Mouse (Mus musculus) hindbrain, embryonic 12.5 days (tissue): ENCODE measurements around the gene Borcs5. TPM values are rescaled to one million over a fixed set of nuclear protein-coding genes. Genes with fewer than 3 reads are reported as not detected.

Source experiments
- ATAC-seq: fragments of 200-750 bp; cut with Nextera tagmentation; 2 replicates; pipeline ENCODE4 v1.8.0; 2017; ENCODE audit warnings: moderate TSS enrichment; ENCODE audit not compliant: low FRiP score
- H3K27ac ChIP-seq: fragments of 300-500 bp; sonication (generic); 2 replicates; pipeline ENCODE4 v1.5.1; 2016; ENCODE audit warnings: mild to moderate bottlenecking
- H3K27me3 ChIP-seq: fragments of 300-500 bp; sonication (generic); 2 replicates; pipeline ENCODE4 v1.6.1; 2016; ENCODE audit warnings: mild to moderate bottlenecking
- H3K36me3 ChIP-seq: fragments of 300-500 bp; sonication (generic); 2 replicates; pipeline ENCODE4 v1.6.1; 2016; ENCODE audit warnings: mild to moderate bottlenecking
- H3K4me1 ChIP-seq: fragments of 300-500 bp; sonication (generic); 2 replicates; pipeline ENCODE4 v1.6.1; 2016
- H3K4me2 ChIP-seq: fragments of 300-500 bp; sonication (generic); replicated peaks from 2 replicates; pipeline ENCODE4 v1.6.1; 2016; ENCODE audit warnings: mild to moderate bottlenecking
- H3K4me3 ChIP-seq: fragments of 300-500 bp; sonication (generic); 2 replicates; pipeline ENCODE4 v1.5.1; 2016; ENCODE audit warnings: mild to moderate bottlenecking
- H3K9ac ChIP-seq: fragments of 300-500 bp; sonication (generic); 2 replicates; pipeline ENCODE4 v1.6.1; 2016; ENCODE audit warnings: mild to moderate bottlenecking, moderate library complexity
- H3K9me3 ChIP-seq: fragments of 300-500 bp; sonication (generic); replicated peaks from 2 replicates; pipeline ENCODE4 v1.6.1; 2016; ENCODE audit warnings: mild to moderate bottlenecking
- WGBS: fragments of 180-500 bp; shearing (Covaris S2); methylation state at CpG from one replicate; pipeline ENCODE4 v1.1.7; 2016; 5-methylcytosine and 5-hydroxymethylcytosine counted together
- polyA plus RNA-seq: library from polyadenylated mRNA; unstranded; fragments of >200 nt; fragmentation: Nextera tagmentation; extraction: Ambion mirVana; gene quantifications from 2 replicates; pipeline ENCODE4 v1.2.1, GENCODE M21; 2016

The Borcs5 gene
- polyA plus RNA-seq, 1 experiment from 2014 or later: 37.8 TPM

DNA sequence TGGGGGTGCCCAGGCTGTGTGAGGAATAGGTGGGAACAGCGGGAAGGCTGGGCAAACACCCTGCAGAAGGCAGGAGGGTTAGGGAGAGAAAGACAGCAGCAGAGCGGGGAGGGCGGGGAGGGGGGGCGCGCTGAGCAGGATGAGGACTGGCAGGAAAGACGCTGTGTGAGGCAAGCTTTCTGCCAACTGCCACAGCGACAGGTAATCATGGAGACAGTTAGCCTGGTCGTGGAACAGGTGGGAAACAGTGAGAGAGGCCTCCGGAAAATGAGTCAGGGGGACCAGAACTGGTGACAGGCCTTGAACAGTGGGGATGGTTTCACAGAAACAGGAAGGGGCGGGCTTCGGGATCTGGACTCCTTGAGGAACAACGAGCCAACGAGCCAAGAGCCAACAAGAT, 27.4 kb upstream of the Borcs5 start:
- Histone ChIP-seq H3K9me3 (no peaks in the 10 kb centered on the region), H3K4me3 (no peak overlapping the region), H3K4me1 (no peaks in the 10 kb centered on the region), H3K36me3 (no peaks in the 10 kb centered on the region), H3K9ac (no peak overlapping the region), H3K27ac (no peak overlapping the region), H3K27me3 (no peaks in the 10 kb centered on the region), H3K4me2 (no peak overlapping the region)
- no peak for ATAC-seq
- WGBS: 78% methylated on average over 13 of the region's 13 CpGs

DNA sequence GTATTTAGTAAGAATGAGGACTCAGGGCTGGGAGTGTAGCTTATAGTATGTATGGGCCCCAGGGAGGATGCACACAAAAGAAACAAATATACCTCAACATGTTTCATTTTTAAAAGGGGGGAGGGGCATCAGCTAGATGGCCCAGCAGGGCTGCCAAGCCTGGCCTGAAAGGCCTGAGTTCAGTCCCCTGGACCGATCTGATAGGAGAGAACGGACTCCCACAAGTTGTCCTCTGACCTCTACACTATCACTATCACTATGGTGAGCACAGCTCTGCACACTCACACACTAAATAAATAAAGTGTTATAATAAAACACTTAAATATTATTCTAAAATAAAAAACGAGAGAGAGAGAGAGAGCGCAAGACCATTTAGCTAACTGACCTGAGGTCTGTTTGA, 25.0 kb upstream of the Borcs5 start:
- H3K9me3 ChIP-seq: no peaks in the 10 kb centered on the region
- 0 out of 2 replicates have a peak, but pooled peaks have one; percentile 38 for ATAC-seq
- 84% methylated on average over 4 of the region's 4 CpGs for WGBS
- no peaks in the 10 kb centered on the region for H3K36me3 ChIP-seq
- H3K4me2 ChIP-seq: no peak overlapping the region
- H3K4me1 ChIP-seq: no peaks in the 10 kb centered on the region
- no peak overlapping the region for H3K4me3 ChIP-seq
- H3K27me3 ChIP-seq: no peaks in the 10 kb centered on the region
- H3K9ac ChIP-seq: no peak overlapping the region
- no peak overlapping the region for H3K27ac ChIP-seq

DNA sequence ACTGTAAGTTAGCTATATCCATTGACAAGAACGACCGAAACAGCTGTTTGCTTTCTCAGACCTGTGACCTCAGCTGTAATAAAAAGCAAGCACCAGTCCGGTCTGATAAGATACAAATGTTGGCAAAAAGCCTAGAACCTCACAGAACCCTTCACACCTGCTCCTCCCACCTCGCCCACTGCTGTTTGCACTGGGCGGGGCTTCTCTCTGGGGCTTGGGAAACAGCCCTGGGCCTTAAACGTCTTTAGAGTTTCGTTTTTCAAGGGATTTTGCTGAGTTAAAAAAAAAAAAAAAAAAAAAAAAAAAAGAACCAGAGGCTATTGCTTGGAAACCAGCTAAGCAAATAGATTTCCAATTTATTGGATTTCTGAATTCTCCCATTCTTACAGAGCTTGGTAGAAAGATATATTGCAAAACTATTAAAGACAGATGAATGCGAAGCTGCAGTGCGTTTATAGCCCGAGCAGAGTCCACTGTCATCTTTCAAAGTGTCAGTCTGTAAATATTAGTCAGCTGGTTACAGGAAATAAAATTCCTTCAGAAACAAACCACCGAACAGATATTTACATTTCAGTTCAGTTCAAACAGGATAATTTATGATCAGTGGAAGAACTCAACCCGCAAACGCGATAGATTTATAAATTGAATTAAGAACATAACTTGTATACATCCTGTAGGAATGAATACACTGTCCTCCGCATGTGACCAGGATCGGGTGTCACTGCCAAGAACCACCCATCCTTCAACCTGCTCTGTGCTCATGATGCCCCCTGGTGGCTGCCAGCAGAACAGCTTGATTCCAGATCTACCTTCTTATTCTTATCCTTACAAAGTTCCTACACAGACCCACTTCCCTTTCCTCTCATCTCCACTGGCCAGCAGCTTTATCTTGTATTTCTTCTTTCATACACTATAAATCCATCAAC, 24.3 kb upstream of the Borcs5 start:
- H3K4me3 ChIP-seq: no peak overlapping the region
- WGBS: 24% methylated on average over 16 of the region's 16 CpGs
- no peaks in the 10 kb centered on the region for H3K36me3 ChIP-seq
- no peak overlapping the region for H3K9ac ChIP-seq
- no peaks in the 10 kb centered on the region for H3K4me1 ChIP-seq
- no peaks in the 10 kb centered on the region for H3K27me3 ChIP-seq
- 0 out of 2 replicates have a peak overlapping the region, but pooled peaks have one; percentile 13 for H3K4me2 ChIP-seq
- no peaks in the 10 kb centered on the region for H3K9me3 ChIP-seq
- ATAC-seq: peak; percentile 61
- no peak overlapping the region for H3K27ac ChIP-seq

DNA sequence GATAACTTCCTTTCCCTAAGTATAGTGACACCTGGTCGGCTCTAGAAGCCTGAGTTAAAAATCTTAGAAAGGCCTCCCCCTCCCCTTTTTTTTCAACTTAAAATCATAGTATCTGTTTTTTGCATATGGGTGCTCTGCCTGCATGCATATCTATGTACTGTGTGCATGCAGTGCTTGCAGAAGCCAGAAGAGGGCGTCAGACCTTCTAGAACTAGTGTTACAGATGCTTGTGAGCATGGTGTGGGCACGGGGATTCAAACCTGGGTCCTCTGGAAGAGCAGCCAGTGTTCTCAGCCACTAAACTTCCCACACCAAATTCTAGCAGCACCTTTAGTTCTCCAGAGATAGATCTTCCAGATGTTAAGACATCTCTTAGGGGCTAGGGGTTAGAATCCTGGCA, 21.7 kb upstream of the Borcs5 start:
- Histone ChIP-seq H3K9me3 (no peaks in the 10 kb centered on the region), H3K4me1 (no peaks in the 10 kb centered on the region), H3K4me3 (no peak overlapping the region), H3K36me3 (no peaks in the 10 kb centered on the region), H3K27me3 (no peaks in the 10 kb centered on the region), H3K27ac (no peak overlapping the region), H3K9ac (no peak overlapping the region), H3K4me2 (no peak overlapping the region)
- ATAC-seq: no peak
- WGBS: 55% methylated on average over 3 of the region's 3 CpGs

DNA sequence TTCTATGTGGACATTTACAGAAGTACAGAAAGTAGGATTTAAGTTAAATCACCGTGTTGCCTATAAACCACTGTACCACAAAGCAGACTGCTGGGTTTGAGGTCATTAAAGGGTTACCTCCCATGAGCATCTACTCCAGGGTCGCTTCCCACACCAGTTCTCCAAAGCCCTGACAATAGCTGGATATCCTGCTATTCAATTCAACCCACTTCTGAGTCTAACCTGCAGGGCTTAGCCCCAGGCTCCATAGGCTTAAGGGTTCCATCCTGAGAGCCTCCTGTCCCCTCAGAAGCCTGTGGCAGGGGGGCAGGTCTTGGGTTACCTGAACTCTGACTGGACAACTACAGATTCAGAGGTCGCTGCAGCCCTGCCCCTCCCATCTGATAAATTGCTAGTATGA, 19.2 kb upstream of the Borcs5 start:
- WGBS: 72% methylated on average over 3 of the region's 3 CpGs
- H3K36me3 ChIP-seq: no peaks in the 10 kb centered on the region
- no peak overlapping the region for H3K4me2 ChIP-seq

DNA sequence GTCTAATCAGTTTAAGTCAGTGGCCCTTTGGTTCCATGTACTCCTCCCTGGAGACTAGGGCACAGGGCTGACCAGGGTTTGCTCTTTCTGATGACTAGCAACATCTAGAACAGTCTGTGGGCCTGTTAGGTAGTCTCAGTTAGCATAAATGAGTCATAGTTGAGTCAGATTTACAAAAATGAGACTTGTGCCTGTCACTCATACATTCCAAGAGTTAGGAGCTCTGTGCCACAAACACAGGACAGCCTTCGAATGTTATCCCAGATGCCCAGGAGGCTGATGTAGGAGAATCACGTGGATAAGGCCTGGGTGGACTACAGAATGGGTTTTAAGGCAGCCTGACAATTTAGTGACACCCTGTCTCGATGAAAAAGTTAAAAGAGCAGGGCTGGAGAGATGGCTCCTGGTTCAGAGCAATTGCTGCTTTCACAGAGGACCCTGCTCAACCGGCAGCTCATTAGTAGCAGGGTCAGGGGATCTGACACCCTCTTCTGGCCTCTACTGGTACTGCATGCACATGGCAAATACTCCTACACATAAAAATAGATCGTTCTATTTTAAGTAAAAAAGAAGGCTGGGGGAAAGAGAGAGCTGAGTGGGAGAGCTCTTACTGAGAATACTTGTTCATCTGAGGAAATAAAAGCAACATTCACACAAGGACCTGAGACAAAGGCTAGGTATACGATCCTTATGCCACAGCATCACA, 18.3 kb upstream of the Borcs5 start:
- no peaks in the 10 kb centered on the region for H3K36me3 ChIP-seq
- H3K27me3 ChIP-seq: no peaks in the 10 kb centered on the region
- H3K27ac ChIP-seq: no peak overlapping the region
- H3K4me3 ChIP-seq: no peak overlapping the region
- no peak overlapping the region for H3K4me2 ChIP-seq
- H3K4me1 ChIP-seq: no peaks in the 10 kb centered on the region
- no peak overlapping the region for H3K9ac ChIP-seq
- no peaks in the 10 kb centered on the region for H3K9me3 ChIP-seq
- ATAC-seq: no peak
- WGBS: 74% methylated on average over 6 of the region's 6 CpGs

More for the DNA sequence above, 19.2 kb upstream of the Borcs5 start:
- H3K9me3 ChIP-seq: no peaks in the 10 kb centered on the region
- no peak for ATAC-seq
- H3K27me3 ChIP-seq: no peaks in the 10 kb centered on the region
- H3K27ac ChIP-seq: no peak overlapping the region
- H3K9ac ChIP-seq: no peak overlapping the region
- no peak overlapping the region for H3K4me3 ChIP-seq
- no peaks in the 10 kb centered on the region for H3K4me1 ChIP-seq

DNA sequence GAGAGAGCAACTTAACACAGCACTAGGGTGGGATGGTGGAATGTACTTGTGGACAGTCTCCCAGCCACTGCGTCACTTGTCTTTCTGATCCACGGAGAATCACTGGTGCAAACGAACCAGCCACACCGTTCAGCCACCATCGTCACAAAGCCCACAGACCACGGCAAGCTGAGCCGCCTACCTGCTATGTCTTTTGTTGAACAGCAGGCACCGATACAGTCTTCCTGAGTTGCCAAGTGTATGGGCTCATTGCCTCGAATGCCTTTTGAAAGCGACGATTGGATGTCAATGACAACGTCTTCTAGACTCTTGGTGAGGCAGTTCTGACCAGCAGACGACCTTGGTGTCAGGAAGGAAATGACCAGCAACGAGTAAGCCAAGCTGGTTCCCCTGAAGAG, 17.8 kb upstream of the Borcs5 start:
- no peaks in the 10 kb centered on the region for H3K36me3 ChIP-seq
- no peak for ATAC-seq
- no peaks in the 10 kb centered on the region for H3K27me3 ChIP-seq
- no peak overlapping the region for H3K9ac ChIP-seq
- H3K4me1 ChIP-seq: no peaks in the 10 kb centered on the region
- no peaks in the 10 kb centered on the region for H3K9me3 ChIP-seq
- no peak overlapping the region for H3K4me3 ChIP-seq
- WGBS: 80% methylated on average over 14 of the region's 14 CpGs
- H3K27ac ChIP-seq: no peak overlapping the region
- no peak overlapping the region for H3K4me2 ChIP-seq

DNA sequence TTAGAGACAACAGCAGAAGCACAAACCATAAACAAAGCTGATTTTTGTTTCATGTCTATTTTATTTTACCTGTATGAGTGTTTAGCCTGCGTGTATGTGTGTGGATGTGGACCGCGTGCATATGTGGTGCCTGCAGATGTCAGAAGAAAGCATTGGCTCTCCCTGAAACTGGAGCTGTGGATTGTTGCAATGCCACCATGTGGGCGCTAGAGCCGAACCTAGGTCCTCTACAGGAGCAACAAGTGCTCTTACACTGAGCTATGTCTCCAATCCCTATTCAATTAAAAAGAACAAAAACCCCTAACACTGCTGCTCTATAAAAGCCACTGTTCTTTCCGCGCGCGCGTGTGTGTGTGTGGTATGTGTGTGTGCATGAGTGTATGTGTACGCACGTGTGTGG, 13.9 kb upstream of the Borcs5 start:
- Histone ChIP-seq H3K9ac (no peak overlapping the region), H3K36me3 (no peaks in the 10 kb centered on the region), H3K4me2 (no peak overlapping the region), H3K4me3 (no peak overlapping the region), H3K27me3 (0 out of 2 replicates have a peak, but pooled peaks cover 1% of the 10 kb centered on the region), H3K9me3 (no peaks in the 10 kb centered on the region), H3K4me1 (no peaks in the 10 kb centered on the region), H3K27ac (no peak overlapping the region)
- 58% methylated on average over 12 of the region's 12 CpGs for whole genome bisulfite sequencing
- no peak for ATAC-seq

DNA sequence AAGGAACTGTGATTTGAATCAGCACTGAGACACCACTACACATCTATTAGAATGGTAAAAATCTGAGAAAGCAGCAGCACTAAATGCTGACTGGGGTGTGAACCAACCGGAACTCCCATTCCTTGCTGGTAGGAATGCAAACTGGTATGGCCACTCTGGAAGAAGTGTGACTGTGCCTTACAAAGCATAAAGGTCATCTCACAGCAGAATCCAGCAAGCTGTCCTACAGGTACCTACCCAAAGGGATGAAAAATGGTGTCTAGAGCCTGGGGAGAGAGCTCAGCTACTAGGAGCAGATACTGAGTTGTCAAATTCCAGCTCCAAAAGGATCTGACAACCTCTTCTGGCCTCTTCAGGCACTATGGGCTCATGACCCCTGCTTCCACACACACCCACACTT, 12.7 kb upstream of the Borcs5 start:
- Histone ChIP-seq H3K27me3 (peaks cover 11% of the 10 kb centered on the region), H3K4me2 (no peak overlapping the region), H3K36me3 (no peaks in the 10 kb centered on the region), H3K9ac (no peak overlapping the region), H3K27ac (no peak overlapping the region), H3K4me1 (no peaks in the 10 kb centered on the region), H3K4me3 (no peak overlapping the region), H3K9me3 (no peaks in the 10 kb centered on the region)
- no peak for ATAC-seq
- WGBS: 88% methylated on average over 1 of the region's 1 CpGs

DNA sequence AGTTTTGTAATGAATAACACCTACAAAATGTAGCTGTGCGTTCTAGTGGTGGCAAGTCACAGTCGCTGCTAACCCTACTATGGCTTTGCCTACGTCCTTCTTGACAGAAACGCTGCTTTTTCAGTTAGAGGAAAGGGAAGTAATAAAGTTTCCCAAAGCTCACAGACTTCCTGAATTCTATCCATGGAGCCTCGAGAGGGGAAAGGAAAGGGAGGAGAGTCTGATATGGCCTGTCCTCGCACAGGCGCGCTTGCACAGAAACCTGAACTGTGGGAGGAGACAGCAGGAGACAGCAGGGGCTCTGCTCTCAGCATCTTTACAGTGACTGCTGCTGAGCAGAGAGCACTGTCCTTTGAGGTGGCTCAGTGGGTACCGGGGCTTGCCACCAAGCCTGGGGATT, 8.9 kb upstream of the Borcs5 start:
- Histone ChIP-seq H3K4me1 (peaks cover 10% of the 10 kb centered on the region), H3K4me3 (no peak overlapping the region), H3K27me3 (peaks cover 31% of the 10 kb centered on the region), H3K36me3 (no peaks in the 10 kb centered on the region), H3K9me3 (no peaks in the 10 kb centered on the region), H3K27ac (no peak overlapping the region), H3K4me2 (no peak overlapping the region), H3K9ac (no peak overlapping the region)
- WGBS: 64% methylated on average over 9 of the region's 9 CpGs
- no peak for ATAC-seq

DNA sequence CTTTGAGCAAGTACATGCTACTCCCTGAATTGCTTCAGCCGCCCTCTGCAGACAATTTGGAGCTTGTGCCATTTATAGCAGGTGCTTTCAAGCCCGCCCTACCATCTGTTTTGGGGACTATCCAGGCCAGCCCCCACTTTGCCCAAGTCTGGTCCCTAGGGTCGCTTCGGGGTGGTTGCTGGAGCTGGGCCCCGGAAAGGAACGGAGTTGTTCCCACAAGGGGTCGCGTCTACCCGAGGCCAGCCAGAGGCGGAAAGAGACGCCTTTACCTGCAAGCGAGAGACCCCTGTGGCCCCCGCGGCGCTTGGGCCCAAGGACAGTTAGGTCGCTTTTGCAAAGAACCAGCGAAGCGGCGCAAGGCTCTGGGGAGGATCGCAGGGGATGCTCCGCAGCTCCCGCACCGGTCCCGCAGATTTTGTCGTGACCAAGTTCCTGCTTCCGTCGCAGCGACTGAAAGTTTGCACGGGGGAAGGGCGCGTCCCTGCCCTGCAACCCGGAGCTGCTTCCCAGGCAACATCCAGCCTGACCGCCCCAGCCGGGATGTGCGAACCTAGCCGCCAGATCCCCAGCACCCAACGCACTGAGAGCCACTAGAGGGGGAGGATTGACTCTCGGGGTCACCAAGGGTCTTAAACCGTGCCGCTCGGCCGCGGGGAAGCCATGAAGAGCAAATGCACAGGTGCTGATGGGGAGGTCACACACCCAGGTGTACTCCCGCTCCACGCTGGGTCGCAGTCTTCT, 7.2 kb upstream of the Borcs5 start, which contains the start of gene Mansc1:
TSS of gene Mansc1 (minus strand) at position 542 of the 741 bp plus-strand sequence.
- no peak within 1 kb of the TSS for H3K27ac ChIP-seq
- peaks cover 10% of the 10 kb centered on the region for H3K4me1 ChIP-seq
- peak within 1 kb of the TSS; percentile 44 for H3K4me3 ChIP-seq
- peak; percentile 50 for ATAC-seq
- no peaks in the 10 kb centered on the region for H3K36me3 ChIP-seq
- H3K9me3 ChIP-seq: no peaks in the 10 kb centered on the region
- H3K9ac ChIP-seq: peak within 1 kb of the TSS; percentile 51
- H3K4me2 ChIP-seq: peak within 1 kb of the TSS; percentile 78
- 1% methylated on average over 46 of the region's 46 CpGs for WGBS
- H3K27me3 ChIP-seq: peaks cover 31% of the 10 kb centered on the region

DNA sequence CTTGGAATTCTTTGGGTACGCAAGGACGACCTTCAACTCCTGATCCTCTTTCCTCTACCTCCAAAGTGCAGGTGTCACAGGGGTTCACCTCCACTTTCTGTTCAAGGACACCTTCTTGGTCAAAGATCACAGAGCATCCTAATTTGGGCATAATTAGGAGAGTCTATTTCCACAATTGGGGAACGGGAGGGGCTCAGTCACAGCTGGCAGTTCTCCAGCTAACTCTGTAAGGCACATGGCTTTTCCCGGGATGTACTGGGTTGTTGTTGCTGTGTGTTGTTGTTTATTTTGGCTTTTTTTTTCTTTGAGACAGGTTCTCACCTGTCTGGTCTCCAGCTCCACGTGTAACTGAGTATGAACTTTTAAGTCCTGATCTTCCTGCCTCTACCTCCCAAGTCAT, 6.6 kb upstream of the Borcs5 start:
- 51% methylated on average over 5 of the region's 5 CpGs for WGBS
- Histone ChIP-seq H3K27ac (no peak overlapping the region), H3K4me3 (peak overlapping the region; percentile 44), H3K9me3 (no peaks in the 10 kb centered on the region), H3K4me2 (peak overlapping the region; percentile 78), H3K9ac (peak overlapping the region; percentile 51; the same call in 1 of the 2 replicates), H3K4me1 (peaks cover 10% of the 10 kb centered on the region), H3K36me3 (no peaks in the 10 kb centered on the region), H3K27me3 (peaks cover 31% of the 10 kb centered on the region)
- ATAC-seq: no peak
